Mouse (Mus musculus): ENCODE data around the gene Olfr1446. TPM values are rescaled to one million over a fixed set of nuclear protein-coding genes. Genes with fewer than 3 reads are reported as not detected.

Olfr1446 gene
- not detected for polyA plus RNA-seq (2014; fragmentation: Illumina TruSeq; extraction: RNeasy Lipid Tissue Mini Kit (QIAGEN cat#74804); ENCODE audit: low read depth, low replicate concordance)

DNA sequence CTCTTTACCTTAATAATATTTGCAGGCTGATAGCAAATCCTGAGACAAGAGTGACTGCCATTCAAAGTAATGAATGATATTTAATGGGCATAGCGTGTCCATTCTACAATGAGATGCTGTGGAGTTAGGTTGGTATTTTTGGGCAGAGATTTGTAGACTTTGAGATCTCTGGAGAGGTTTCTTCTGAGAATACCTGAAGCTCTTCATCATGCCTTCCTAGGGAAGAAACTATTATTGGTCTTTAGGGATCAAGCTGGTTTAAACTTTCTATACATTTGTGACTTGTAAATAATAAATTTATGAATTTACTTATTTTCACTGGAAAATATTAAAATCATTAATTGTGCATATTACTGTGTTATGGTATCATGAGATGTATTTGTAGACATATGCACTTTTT is at the start of gene Olfr1446:
TSS of gene Olfr1446 (minus strand) at position 101 of the 400 bp plus-strand sequence.

DNA sequence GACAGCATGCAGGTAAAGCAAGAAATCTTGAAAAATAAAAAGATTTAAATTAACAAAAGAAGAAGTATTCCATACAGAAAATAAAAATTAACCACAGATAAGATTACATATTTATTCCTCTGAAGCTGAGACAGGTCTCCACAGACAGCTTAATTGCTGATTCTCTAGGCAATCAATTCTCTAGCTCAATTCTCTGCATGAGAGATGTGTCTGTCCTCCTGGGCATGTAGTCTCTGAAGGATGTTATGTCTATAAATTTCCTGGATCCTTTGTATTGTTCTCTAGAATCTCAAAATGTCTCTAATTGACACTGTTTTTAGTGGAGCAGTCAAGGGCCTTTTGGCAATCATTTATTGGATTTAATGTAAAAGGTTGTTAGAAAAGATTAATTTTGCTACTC is 37.2 kb upstream of the Olfr1446 start, which contains the start of gene Olfr1449:
TSS of gene Olfr1449 (plus strand) at position 301 of the 400 bp plus-strand sequence.

DNA sequence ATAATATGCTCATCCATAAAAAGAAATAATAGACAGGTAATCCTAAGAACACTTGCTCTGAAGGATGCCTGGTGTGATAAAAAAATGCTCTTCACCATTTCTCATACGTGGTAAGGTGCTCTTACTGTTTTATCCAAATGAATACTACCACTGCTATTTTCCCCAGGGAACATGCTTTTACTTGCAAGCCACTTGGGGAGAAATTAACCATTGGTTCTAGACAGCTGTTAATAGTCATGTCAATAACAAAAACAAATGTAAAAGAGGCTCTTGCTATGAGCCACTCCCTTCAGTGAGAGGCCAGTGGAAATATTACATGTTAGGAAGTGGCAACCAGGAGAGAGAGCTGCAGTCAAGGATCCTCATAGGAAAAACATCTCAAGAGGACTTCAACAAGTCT is 31.0 kb upstream of the Olfr1446 start, which contains the start of gene Olfr1448:
TSS of gene Olfr1448 (minus strand) at position 101 of the 400 bp plus-strand sequence.

DNA sequence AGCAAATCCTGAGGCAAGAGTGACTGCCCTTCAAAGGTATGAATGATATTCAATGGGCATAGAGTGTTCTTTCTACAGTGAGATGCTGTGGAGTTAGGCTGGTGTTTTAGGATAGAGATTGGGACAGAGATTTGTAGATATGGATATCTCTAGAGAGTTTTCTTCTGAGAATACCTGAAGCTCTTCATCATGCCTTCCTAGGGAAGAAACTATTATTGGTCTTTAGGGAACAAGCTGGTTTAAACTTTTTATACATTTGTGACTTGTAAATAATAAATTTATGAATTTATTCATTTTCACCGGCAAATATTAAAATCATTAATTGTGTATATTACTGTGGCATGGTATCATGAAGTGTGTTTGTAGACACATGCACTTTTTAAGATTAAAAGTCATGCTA is 10.3 kb upstream of the Olfr1446 start, which contains the start of gene Olfr1447:
TSS of gene Olfr1447 (minus strand) at position 101 of the 400 bp plus-strand sequence.

DNA sequence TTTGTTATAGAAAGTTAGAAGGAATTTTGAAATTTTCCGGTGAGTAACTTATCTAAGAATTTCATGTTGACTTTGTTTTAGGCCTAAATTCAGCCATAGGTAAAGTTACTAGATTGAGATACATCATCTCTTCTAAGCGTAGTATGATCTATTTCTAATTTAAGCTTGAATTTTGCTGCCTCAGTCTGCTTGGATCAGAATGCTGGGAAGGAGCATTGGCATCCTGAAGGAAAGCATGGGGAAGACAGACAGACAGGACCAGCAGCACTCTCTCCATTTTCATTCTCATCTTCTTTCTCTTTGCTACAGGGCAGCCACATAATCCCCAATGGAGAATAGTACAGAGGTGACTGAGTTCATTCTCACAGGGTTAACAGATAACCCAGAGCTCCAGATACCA is 9.8 kb downstream of the Olfr1446 start, which contains the start of gene Olfr1445:
TSS of gene Olfr1445 (plus strand) at position 301 of the 400 bp plus-strand sequence.

DNA sequence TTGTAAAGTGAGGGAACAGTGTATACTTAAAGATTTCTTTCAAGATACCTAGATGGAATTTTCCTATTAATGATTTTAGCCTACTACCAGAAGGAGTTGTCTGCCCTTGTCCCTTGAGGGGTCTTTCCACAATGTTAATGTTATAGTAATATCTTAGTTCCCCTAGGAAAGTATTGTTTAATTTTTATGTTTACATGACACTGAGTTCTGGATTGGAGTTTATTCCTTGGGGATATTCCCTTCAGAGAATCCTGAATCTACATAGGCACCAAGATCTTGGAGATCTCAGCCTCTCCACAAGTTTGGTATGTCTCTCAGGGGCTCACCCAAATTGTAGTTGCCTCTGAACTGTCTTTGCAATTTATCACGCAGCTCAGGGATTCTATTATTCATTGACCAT is 36.3 kb downstream of the Olfr1446 start, which contains the start of gene Olfr1444:
TSS of gene Olfr1444 (plus strand) at position 301 of the 400 bp plus-strand sequence.

DNA sequence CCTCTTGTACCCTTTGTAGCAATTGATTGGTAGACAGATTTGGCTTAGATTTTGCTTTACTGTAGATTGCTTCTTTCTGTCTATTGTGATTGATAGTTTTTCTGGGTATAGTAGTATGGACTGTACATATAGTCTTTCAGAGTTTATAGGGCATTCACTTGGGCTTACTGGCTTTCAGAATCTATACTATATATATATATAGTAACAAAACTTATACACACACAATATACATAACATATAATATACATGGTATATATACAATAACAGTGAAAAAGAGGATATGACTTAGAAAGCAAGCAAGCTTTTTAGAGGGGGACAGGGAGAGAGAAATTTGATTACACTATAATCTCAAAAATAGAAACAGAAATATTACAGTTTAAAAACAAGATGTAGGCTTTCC is 46.9 kb downstream of the Olfr1446 start, which contains the start of gene Gm5244:
TSS of gene Gm5244 (plus strand) at position 301 of the 400 bp plus-strand sequence.

Other genes with a start within 250 kb of the Olfr1446 start
- not detected for gene Olfr1442, start 223.1 kb downstream of the Olfr1446 start, polyA plus RNA-seq (2014; fragmentation: Illumina TruSeq; extraction: RNeasy Lipid Tissue Mini Kit (QIAGEN cat#74804); ENCODE audit: low read depth, low replicate concordance)
- gene Olfr1443, start 215.4 kb downstream of the Olfr1446 start, polyA plus RNA-seq (2014; fragmentation: Illumina TruSeq; extraction: RNeasy Lipid Tissue Mini Kit (QIAGEN cat#74804); ENCODE audit: low read depth, low replicate concordance) = not detected
- not detected for gene Keg1, start 197.7 kb downstream of the Olfr1446 start, polyA plus RNA-seq (2014; fragmentation: Illumina TruSeq; extraction: RNeasy Lipid Tissue Mini Kit (QIAGEN cat#74804); ENCODE audit: low read depth, low replicate concordance)
- 2.2 TPM for gene Cntf, start 127.9 kb downstream of the Olfr1446 start, polyA plus RNA-seq (2014; fragmentation: Illumina TruSeq; extraction: RNeasy Lipid Tissue Mini Kit (QIAGEN cat#74804); ENCODE audit: low read depth, low replicate concordance)
- gene Zfp91, start 97.4 kb downstream of the Olfr1446 start, polyA plus RNA-seq (2014; fragmentation: Illumina TruSeq; extraction: RNeasy Lipid Tissue Mini Kit (QIAGEN cat#74804); ENCODE audit: low read depth, low replicate concordance) = 205 TPM
- 4.7 TPM for gene Lpxn, start 97.3 kb downstream of the Olfr1446 start, polyA plus RNA-seq (2014; fragmentation: Illumina TruSeq; extraction: RNeasy Lipid Tissue Mini Kit (QIAGEN cat#74804); ENCODE audit: low read depth, low replicate concordance)
- not detected for gene Gm5244, start 46.8 kb downstream of the Olfr1446 start, polyA plus RNA-seq (2014; fragmentation: Illumina TruSeq; extraction: RNeasy Lipid Tissue Mini Kit (QIAGEN cat#74804); ENCODE audit: low read depth, low replicate concordance)
- not detected for gene Olfr1444, start 36.2 kb downstream of the Olfr1446 start, polyA plus RNA-seq (2014; fragmentation: Illumina TruSeq; extraction: RNeasy Lipid Tissue Mini Kit (QIAGEN cat#74804); ENCODE audit: low read depth, low replicate concordance)
- gene Olfr1445, start 9.7 kb downstream of the Olfr1446 start, polyA plus RNA-seq (2014; fragmentation: Illumina TruSeq; extraction: RNeasy Lipid Tissue Mini Kit (QIAGEN cat#74804); ENCODE audit: low read depth, low replicate concordance) = not detected
- gene Olfr1447, start 10.2 kb upstream of the Olfr1446 start, polyA plus RNA-seq (2014; fragmentation: Illumina TruSeq; extraction: RNeasy Lipid Tissue Mini Kit (QIAGEN cat#74804); ENCODE audit: low read depth, low replicate concordance) = not detected
- not detected for gene Olfr1448, start 30.9 kb upstream of the Olfr1446 start, polyA plus RNA-seq (2014; fragmentation: Illumina TruSeq; extraction: RNeasy Lipid Tissue Mini Kit (QIAGEN cat#74804); ENCODE audit: low read depth, low replicate concordance)
- gene Olfr1449, start 37.3 kb upstream of the Olfr1446 start, polyA plus RNA-seq (2014; fragmentation: Illumina TruSeq; extraction: RNeasy Lipid Tissue Mini Kit (QIAGEN cat#74804); ENCODE audit: low read depth, low replicate concordance) = not detected
- not detected for gene Olfr1450, start 56.7 kb upstream of the Olfr1446 start, polyA plus RNA-seq (2014; fragmentation: Illumina TruSeq; extraction: RNeasy Lipid Tissue Mini Kit (QIAGEN cat#74804); ENCODE audit: low read depth, low replicate concordance)
- not detected for gene Olfr1451, start 101.5 kb upstream of the Olfr1446 start, polyA plus RNA-seq (2014; fragmentation: Illumina TruSeq; extraction: RNeasy Lipid Tissue Mini Kit (QIAGEN cat#74804); ENCODE audit: low read depth, low replicate concordance)
- gene Olfr1453, start 134.8 kb upstream of the Olfr1446 start, polyA plus RNA-seq (2014; fragmentation: Illumina TruSeq; extraction: RNeasy Lipid Tissue Mini Kit (QIAGEN cat#74804); ENCODE audit: low read depth, low replicate concordance) = not detected
- gene Olfr1454, start 167.1 kb upstream of the Olfr1446 start, polyA plus RNA-seq (2014; fragmentation: Illumina TruSeq; extraction: RNeasy Lipid Tissue Mini Kit (QIAGEN cat#74804); ENCODE audit: low read depth, low replicate concordance) = not detected
- gene Olfr1457, start 204.4 kb upstream of the Olfr1446 start, polyA plus RNA-seq (2014; fragmentation: Illumina TruSeq; extraction: RNeasy Lipid Tissue Mini Kit (QIAGEN cat#74804); ENCODE audit: low read depth, low replicate concordance) = not detected
- gene Olfr1458, start 213.3 kb upstream of the Olfr1446 start, polyA plus RNA-seq (2014; fragmentation: Illumina TruSeq; extraction: RNeasy Lipid Tissue Mini Kit (QIAGEN cat#74804); ENCODE audit: low read depth, low replicate concordance) = not detected

All from sigmoid colon, adult 10 weeks (tissue).